Mouse (Mus musculus) gastrocnemius, postnatal 36 days (tissue): ENCODE data around the gene Slamf6. TPM values are rescaled to one million over a fixed set of nuclear protein-coding genes. Genes with fewer than 3 reads are reported as not detected.
"Not testable (repeated sequence)": the region's sequence is repeated elsewhere in the genome, so short reads cannot be mapped to it uniquely, and the experiment has no call there.

Experiments used
- DNase-seq, 2 experiments: peaks; one replicate each; pipeline ENCODE4 v3.0.0; 2022
- intact Hi-C: fragments of 180-260 bp; cut with DNase I; formaldehyde crosslinking; loops from one replicate; pipeline ENCODE4 v1.15.1; 2025
- long read RNA-seq, 2 experiments: library from polyadenylated mRNA; stranded (forward); transcript quantifications; one replicate each; pipeline ENCODE4 v2.0.0; 2021
- total RNA-seq, 2 experiments: library from RNA; stranded (reverse); gene quantifications; 2 replicates each; pipeline ENCODE4 v1.2.3; 2021

The Slamf6 gene
- total RNA-seq: 1 to 10 TPM in 1 of 2 experiments, not detected in 1; 1.3 TPM
- long read RNA-seq, experiment 1: 0 reads
- long read RNA-seq, experiment 2: 0 reads

GRCm38 (mm10) chr1:171917305-171918039 lies at the start of gene Slamf6:
Slamf6 (plus strand) TSS chr1:171917515.
- intact Hi-C loops: no loop called here
- no peak for DNase-seq

DNA sequence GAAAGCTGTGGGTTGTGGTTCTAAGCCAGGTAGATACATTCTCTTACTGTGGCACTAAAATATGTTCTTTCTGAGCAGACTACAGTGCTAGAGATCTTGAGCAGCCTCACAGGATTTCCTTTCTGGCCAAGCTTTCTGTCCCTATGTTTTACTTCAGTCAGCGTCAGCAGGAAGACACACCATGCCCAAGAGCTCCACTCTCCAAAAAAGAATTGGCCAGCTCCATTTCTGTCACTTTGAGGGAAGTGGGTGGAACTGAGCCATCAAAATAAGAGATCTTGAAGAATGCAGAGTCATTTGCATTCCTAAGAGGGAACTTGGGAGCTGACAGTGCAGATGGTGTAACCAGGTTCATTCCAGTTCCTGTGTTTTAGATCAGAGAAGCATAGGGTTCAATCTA lies 30.3 kb upstream of the Slamf6 start:
- no peak for DNase-seq
- intact Hi-C loops: no loop called here

- intact Hi-C loops, DNase-seq: not testable (repeated sequence)
Measured at GRCm38 (mm10) chr1:171895364-171895763, 22.0 kb upstream of the Slamf6 start, which contains the start of gene Gm10521. Gm10521 (plus strand) TSS chr1:171895664.

GRCm38 (mm10) chr1:171904011-171904410 lies 13.3 kb upstream of the Slamf6 start:
- DNase-seq: no peak
- intact Hi-C loops: no loop called here

DNA sequence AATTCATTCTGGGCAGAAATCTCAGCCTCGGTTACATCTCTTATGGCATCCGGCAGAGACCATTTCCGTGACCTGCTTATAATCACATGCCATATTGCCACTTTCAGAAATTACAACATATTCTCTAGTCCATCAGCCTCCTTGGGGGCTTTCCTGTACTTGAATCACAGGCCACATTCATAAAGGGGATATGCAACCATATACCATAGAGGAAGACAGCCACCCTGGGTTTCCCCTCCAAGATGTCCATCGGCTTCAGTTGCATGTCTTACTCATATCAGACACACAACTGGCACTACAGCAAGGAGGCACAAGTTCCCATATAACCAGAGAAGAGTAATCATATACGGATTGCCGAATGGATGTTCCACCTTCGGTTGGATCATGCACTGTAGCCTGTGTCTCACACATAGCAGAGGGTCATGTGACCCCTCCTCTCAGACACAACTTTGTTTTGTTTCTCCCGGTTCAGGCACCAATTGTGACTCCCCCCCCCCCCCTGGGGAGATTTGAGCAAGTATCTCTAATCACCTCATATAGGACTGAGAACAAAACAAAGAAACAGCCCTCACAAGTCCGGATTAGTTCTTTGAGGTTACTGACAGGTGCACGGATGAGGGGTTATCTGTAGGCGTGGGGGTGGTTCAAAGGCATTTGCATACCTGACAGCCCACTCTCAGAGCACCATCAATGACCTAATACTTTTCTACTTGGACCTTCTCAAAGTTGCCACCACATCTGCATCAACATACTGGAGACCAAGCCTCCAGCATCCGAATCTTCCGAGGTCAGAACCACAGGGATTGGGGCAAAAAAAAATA lies 1.5 kb upstream of the Slamf6 start:
- no peak for DNase-seq
- intact Hi-C loops: no loop called here

GRCm38 (mm10) chr1:171918136-171918920 lies 1.0 kb downstream of the Slamf6 start:
- intact Hi-C loops: no loop called here

DNA sequence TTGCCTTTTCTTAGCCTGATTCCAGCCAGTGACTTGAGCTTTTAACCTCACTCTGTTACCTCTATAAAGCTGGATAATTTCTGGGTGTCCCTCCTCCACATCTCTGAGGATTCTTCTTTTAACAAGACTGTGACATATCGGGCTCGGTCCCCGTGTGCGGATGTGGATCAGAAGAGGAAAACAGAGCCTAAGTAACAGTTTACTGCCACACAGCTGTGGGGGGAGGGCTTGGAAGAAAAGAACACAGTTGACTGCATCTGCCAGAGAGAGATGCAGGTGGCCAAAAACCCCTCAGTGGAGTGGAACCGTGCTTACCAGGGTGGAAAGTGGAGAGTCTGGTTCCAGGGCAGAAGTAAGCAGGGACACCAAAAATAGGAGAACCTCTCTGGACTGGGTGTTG lies 1.9 kb downstream of the Slamf6 start:
- no peak for DNase-seq
- intact Hi-C loops: no loop called here

More at GRCm38 (mm10) chr1:171918136-171918920, 1.0 kb downstream of the Slamf6 start:
- no peak for DNase-seq

GRCm38 (mm10) chr1:171919901-171920510 lies 2.7 kb downstream of the Slamf6 start:
- DNase-seq: no peak
- intact Hi-C loops: no loop called here

GRCm38 (mm10) chr1:171920989-171921621 lies 3.8 kb downstream of the Slamf6 start:
- no peak for DNase-seq
- intact Hi-C loops: no loop called here

GRCm38 (mm10) chr1:171921641-171922040 lies 4.3 kb downstream of the Slamf6 start:
- intact Hi-C loops: no loop called here
- DNase-seq: no peak

DNA sequence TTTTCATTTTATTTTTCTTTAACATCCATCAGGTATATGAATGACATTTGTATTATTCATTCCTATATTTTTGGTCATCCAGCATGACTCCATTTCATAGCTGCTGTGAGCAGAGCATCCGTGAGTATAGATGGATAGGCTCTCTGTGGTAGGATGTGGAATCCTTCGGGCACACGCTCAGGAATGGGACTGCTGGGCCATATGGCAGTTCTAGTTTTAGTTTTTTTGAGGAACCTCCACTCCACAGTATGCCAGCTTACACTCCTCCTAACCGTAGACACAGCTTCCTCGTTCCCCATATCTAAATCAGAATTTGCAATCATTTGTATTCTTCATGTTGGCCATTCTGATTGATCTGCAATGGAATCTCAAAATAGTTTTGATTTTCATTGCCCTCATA lies 5.5 kb downstream of the Slamf6 start:
- intact Hi-C loops: no loop called here
- DNase-seq: no peak

- intact Hi-C loops: no loop called here
- DNase-seq: no peak
Measured at GRCm38 (mm10) chr1:171924900-171925299, 7.6 kb downstream of the Slamf6 start.

DNA sequence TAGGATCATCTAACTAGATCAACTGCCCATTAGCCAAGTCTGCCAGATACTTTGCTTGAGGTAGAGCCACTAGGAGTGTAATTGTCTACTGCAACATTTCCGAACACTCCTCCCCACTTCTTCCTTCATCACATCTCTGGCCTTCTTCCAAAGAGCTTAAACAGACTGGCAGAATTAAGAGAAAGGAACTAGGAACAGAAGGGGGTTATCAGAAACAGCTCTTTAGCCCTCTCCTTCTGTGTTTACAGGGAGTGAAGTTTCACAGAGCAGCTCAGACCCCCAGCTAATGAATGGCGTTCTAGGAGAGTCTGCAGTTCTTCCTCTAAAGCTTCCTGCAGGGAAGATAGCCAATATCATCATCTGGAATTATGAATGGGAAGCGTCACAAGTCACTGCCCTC lies 16.5 kb downstream of the Slamf6 start:
- DNase-seq: no peak
- intact Hi-C loops: no loop called here

DNA sequence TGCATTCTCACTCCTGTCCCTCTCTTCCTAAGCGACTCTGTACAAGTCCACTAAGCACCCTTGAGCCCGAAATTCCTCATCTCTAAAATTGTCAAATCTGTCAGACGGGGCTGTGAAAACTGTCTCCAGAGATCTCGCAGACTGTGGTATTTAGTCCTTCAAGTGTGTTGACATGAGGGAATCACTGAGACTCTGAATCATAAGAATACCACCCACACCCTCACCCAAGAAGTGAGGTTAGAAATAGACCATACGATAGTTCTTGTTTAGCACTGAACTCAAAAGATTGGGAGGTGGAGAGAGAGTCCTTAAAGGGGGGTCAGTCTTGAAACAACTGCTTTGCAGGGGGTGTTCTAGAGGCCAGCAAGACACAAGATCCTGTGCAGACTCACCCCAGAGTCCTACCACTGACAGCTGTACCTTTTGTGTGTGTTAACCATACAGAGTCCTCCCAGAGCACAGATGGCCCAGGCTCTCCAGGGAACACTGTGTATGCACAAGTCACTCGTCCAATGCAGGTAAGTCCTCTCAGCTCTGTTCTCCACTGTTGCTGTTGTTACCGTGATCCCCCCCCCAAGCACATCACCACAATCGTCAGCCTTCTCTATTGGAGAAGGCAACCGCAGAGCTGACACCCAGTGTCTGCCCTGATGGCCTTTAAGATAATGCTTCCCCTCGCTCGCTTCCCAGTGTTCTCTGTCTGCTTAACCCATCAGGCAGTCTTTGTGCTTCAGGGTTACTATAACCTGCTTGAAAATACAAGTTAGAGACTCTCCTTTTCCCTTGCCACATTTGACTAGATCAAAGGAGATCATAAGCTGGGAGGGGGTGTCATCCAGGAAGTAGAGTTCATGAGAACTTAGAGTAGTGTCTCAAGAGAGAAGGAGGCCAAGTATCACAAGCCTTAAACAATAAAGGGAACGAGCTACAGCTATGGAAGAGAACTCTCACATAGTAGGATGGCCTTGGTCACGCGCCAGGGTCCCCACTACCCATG lies 21.9 kb downstream of the Slamf6 start:
- DNase-seq: no peak
- intact Hi-C loops: no loop called here

GRCm38 (mm10) chr1:171940626-171941025 lies 23.3 kb downstream of the Slamf6 start:
- intact Hi-C loops: no loop called here
- DNase-seq: no peak

- no peak for DNase-seq
- intact Hi-C loops: no loop called here
Measured at GRCm38 (mm10) chr1:171946447-171946995, 29.2 kb downstream of the Slamf6 start.

DNA sequence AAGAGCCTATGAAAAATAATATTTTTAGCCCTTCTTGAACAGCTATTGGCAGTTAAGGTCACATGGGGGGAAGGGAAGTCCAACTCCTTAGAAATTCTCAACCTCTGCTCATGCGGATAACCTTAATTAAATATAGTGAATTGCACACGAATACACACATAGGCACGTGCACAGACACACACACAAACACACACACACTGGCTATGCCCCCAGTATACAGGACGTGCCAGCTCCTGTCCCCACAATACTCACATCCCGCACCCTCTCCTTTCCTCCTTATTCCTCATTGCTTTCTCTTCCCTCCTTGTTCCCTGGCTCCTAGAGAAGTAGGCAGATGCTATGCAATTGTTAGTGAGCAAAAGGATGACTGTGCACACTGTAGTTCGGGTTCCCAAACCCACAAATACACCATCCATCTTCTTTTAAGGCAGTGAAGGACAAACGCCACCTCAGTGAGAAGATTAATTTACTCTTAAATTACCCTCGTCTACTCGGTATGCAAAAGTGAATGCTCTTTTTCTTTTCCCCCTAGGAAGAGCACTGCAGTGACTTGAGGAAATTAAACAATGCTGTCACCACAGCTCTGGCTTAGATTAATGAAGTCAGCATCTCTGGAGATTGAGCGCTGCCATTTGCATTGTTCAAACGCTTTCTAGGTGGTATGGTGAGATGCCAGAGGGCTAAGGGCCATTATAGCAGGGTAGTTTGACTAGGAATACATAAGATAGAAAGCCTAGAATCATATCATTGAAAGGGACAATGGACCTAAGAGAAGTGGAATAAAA lies 31.0 kb downstream of the Slamf6 start:
- no peak for DNase-seq

More for the DNA sequence above, 31.0 kb downstream of the Slamf6 start:
- intact Hi-C loops: no loop called here
